Mouse (Mus musculus) forebrain, embryonic 11.5 days (tissue): ENCODE measurements around the gene Naaa. TPM values are rescaled to one million over a fixed set of nuclear protein-coding genes. Genes with fewer than 3 reads are reported as not detected.
A peak's percentile ranks its signal among the peaks of the same experiment; 100 is the strongest.

Experiments used
- ATAC-seq: fragments of 200-750 bp; cut with Nextera tagmentation; replicated peaks from 2 replicates; pipeline ENCODE4 v1.8.0; 2017; ENCODE audit warnings: moderate TSS enrichment; ENCODE audit not compliant: low FRiP score
- DNase-seq: peaks from one replicate; pipeline ENCODE4 v3.0.0-alpha.2; 2017; ENCODE audit warnings: low spot score
- H3K27ac ChIP-seq: fragments of 300-500 bp; sonication (generic); 2 replicates; pipeline ENCODE4 v1.5.1; 2014; ENCODE audit warnings: low read depth, low read length
- H3K27me3 ChIP-seq: fragments of 300-500 bp; sonication (generic); 2 replicates; pipeline ENCODE4 v1.6.1; 2014; ENCODE audit warnings: mild to moderate bottlenecking, low read length, mixed read lengths; ENCODE audit not compliant: control insufficient read depth, insufficient read depth
- H3K36me3 ChIP-seq: fragments of 300-500 bp; sonication (generic); 2 replicates; pipeline ENCODE4 v1.6.1; 2014; ENCODE audit warnings: mild to moderate bottlenecking, low read length, moderate library complexity, mixed read lengths; ENCODE audit not compliant: control insufficient read depth, insufficient read depth
- H3K4me1 ChIP-seq: fragments of 300-500 bp; sonication (generic); replicated peaks from 2 replicates; pipeline ENCODE4 v1.6.1; 2014; ENCODE audit warnings: low read length, mixed read lengths; ENCODE audit not compliant: control insufficient read depth, insufficient read depth
- H3K4me2 ChIP-seq: fragments of 300-500 bp; sonication (generic); 2 replicates; pipeline ENCODE4 v1.6.1; 2014; ENCODE audit warnings: low read depth, mild to moderate bottlenecking, low read length, moderate library complexity, mixed read lengths; ENCODE audit not compliant: severe bottlenecking
- H3K4me3 ChIP-seq: fragments of 300-500 bp; sonication (generic); 2 replicates; pipeline ENCODE4 v1.5.1; 2014; ENCODE audit warnings: low read depth, low read length
- H3K9ac ChIP-seq: fragments of 300-500 bp; sonication (generic); 2 replicates; pipeline ENCODE4 v1.6.1; 2014; ENCODE audit warnings: low read length
- H3K9me3 ChIP-seq: fragments of 300-500 bp; sonication (generic); 2 replicates; pipeline ENCODE4 v1.6.1; 2016; ENCODE audit warnings: low read length, mixed read lengths; ENCODE audit not compliant: control insufficient read depth
- WGBS: fragments of 180-500 bp; shearing (Covaris S2); extraction: QIAGEN DNeasy Blood & Tissue Kit; methylation state at CpG from one replicate; pipeline ENCODE4 v1.1.7; 2014; 5-methylcytosine and 5-hydroxymethylcytosine counted together
- polyA plus RNA-seq: library from polyadenylated mRNA; unstranded; fragments of >200 nt; fragmentation: Nextera tagmentation; extraction: Ambion mirVana; gene quantifications from 2 replicates; pipeline ENCODE4 v1.2.1, GENCODE M21; 2014

Naaa gene
- polyA plus RNA-seq, result 3.6 and 4.0 TPM in 2 replicates

DNA sequence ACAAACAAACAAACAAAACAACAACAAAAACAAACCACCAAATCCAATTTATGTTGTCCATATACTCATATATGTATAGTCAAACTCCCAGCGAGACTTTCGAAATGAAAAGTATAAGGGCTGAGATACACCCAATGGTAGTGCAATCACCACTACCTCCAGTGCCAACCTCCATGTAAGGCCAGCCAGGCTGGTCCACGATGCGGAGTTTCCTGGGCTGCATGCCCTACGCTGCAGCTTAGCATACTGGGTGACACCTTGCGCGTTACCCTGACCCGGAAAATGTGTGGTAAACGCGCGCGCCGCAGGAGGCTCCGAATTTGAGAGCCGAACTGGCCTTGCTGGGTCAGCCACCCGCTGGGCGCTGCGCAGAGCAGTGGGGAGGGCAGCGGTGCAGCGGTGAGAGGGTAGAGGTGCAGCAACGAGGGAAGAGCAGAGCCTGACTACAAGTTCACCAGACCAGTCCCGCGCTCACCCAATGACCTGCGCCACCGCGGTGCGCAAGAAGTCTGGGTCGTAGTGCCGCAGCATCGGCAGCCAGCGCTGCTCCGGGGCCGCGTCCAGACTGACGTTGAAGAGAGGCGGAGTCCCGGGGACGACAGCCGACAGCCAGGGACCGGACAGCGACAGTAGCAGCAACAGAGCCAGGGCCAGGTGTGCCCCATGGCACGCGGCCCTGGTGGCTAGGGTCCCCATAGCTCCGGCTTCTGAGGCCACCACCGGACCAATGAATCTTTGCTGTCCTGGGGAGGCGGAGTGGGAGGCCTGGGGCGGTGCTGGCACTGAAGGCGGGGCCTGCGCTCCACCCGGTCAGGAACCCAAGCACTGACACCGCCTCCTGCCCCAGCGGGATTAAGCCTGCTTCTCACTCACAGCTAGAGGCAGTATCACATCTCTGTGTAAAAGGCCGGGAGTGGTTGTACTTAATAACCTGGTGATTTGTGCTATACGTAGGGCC lies at the start of gene Naaa:
Naaa (minus strand) TSS at position 734 of the 958 bp plus-strand sequence.
- H3K36me3 ChIP-seq, result no peaks in the 10 kb centered on the region
- peak; percentile 88 for ATAC-seq
- no peaks in the 10 kb centered on the region for H3K4me1 ChIP-seq
- peak; percentile 86 for DNase-seq
- 3% methylated on average over 54 of the region's 54 CpGs for WGBS
- H3K27ac ChIP-seq, result no peak within 1 kb of the TSS
- H3K27me3 ChIP-seq, result no peaks in the 10 kb centered on the region
- H3K9ac ChIP-seq, result peak within 1 kb of the TSS; percentile 55
- H3K4me3 ChIP-seq, result peak within 1 kb of the TSS; percentile 65
- no peaks in the 10 kb centered on the region for H3K9me3 ChIP-seq
- peak within 1 kb of the TSS; percentile 91 for H3K4me2 ChIP-seq

DNA sequence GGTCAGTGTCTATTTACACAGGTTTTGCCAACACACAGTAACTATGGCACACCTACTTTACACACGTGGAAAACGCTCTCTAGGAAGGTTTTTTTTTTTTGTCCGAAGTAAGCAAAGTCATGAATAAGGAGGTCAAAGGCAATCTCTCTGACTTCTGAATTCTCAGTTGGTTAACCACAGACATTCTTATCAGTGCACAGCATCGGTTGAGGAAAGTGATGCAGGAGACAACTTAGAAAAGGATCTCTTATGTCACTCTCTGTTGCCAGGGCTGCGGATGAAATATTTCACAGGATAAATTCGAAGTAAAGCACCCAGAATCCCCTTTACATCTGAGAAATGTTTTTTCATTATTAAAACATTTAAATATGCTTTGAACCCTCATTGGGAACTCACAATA lies 49.4 kb upstream of the Naaa start:
- Histone ChIP-seq H3K4me3 (no peak overlapping the region), H3K9me3 (no peaks in the 10 kb centered on the region), H3K27me3 (no peaks in the 10 kb centered on the region), H3K4me2 (no peak overlapping the region), H3K4me1 (no peaks in the 10 kb centered on the region), H3K9ac (no peak overlapping the region), H3K36me3 (no peaks in the 10 kb centered on the region), H3K27ac (no peak overlapping the region)
- no peak for ATAC-seq
- no peak for DNase-seq
- 86% methylated on average over 6 of the region's 6 CpGs for WGBS

DNA sequence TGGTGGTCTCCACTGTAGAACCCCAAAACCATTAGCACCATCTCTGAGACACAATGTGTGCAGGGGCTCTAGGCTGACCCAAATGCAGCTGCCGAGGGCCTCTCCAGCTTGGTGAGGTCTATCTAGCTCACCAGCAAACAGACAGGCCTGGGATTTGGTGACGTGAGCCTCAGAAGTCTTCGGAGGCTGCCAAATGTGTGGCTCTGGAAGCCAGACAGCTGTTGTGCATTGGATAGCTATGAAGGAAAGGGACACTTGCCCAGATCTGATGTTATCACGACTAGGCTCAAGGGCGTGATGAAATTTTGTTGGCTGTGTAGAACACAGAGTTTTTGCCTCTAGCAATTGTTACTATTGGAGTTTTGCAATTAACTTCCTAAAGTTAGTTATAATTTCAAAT lies 45.3 kb upstream of the Naaa start:
- no peaks in the 10 kb centered on the region for H3K4me1 ChIP-seq
- no peak overlapping the region for H3K4me2 ChIP-seq
- H3K27me3 ChIP-seq, result no peaks in the 10 kb centered on the region
- H3K9me3 ChIP-seq, result no peaks in the 10 kb centered on the region
- no peak overlapping the region for H3K27ac ChIP-seq
- no peak for DNase-seq
- H3K36me3 ChIP-seq, result no peaks in the 10 kb centered on the region
- no peak for ATAC-seq
- no peak overlapping the region for H3K9ac ChIP-seq
- no peak overlapping the region for H3K4me3 ChIP-seq
- WGBS, result 94% methylated on average over 5 of the region's 5 CpGs

DNA sequence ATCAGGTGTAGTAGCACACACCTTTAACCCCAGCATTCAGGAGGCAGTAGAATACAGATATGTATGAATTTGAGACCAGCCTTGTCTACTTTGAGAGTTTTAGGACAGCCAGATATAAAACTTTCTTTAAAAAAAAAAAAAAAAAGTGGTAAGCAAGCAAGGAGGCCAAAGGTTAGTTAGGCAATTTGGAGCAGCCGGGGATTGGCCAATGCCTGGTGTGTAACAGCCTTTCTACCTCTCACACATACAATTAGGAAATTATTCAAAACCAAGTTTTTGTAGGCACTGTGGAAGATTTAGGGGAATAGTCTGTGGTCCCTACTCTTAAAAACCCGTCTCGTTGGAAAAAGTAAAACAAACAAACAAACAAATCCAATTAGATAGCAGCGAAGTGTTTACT lies 44.6 kb upstream of the Naaa start:
- H3K4me1 ChIP-seq, result no peaks in the 10 kb centered on the region
- no peaks in the 10 kb centered on the region for H3K27me3 ChIP-seq
- H3K9me3 ChIP-seq, result no peaks in the 10 kb centered on the region
- ATAC-seq (no peak), DNase-seq (no peak)
- no peak overlapping the region for H3K4me3 ChIP-seq
- no peaks in the 10 kb centered on the region for H3K36me3 ChIP-seq
- H3K27ac ChIP-seq, result no peak overlapping the region
- H3K9ac ChIP-seq, result no peak overlapping the region
- WGBS, result 87% methylated on average over 4 of the region's 4 CpGs
- H3K4me2 ChIP-seq, result no peak overlapping the region

DNA sequence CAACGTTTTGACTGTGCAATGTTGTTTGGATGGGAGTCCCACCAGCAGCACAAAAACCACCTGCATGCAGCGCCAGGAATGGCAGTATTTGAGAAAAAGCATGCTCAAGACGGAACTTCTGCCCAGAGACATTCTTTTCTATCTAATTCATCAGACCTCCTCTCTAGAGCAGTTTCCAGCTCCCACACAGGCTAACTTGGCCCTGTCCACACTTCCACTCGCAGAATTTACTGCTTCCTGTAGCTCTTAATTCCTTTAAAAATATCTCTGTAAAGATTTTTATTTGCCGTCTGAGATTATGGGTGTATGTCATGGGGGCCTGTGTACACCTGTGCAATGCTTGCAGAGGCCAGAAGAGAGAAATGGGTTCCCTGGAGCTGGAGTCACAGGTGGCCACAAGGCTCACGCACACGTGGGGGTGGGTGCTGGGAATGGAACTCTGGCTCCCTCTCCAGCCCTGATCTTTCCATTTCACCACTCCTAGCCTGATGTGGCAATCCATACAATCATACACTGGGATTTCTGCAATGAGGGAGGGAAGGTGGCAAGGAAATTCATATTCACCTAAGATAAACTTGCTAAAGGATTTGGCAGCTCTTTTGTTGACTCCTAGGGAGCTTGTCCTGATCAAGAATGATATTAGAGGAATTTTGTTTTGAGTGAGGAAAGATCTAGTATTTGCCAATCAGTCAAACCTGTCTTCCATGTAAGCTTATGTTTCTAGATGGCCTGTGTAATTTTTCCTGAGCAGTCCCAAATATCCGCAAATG lies 43.8 kb upstream of the Naaa start:
- no peak for ATAC-seq
- Histone ChIP-seq H3K4me3 (no peak overlapping the region), H3K9ac (no peak overlapping the region), H3K27me3 (no peaks in the 10 kb centered on the region), H3K36me3 (no peaks in the 10 kb centered on the region), H3K9me3 (no peaks in the 10 kb centered on the region), H3K27ac (no peak overlapping the region), H3K4me2 (no peak overlapping the region), H3K4me1 (no peaks in the 10 kb centered on the region)
- 79% methylated on average over 8 of the region's 8 CpGs for WGBS
- DNase-seq, result no peak

DNA sequence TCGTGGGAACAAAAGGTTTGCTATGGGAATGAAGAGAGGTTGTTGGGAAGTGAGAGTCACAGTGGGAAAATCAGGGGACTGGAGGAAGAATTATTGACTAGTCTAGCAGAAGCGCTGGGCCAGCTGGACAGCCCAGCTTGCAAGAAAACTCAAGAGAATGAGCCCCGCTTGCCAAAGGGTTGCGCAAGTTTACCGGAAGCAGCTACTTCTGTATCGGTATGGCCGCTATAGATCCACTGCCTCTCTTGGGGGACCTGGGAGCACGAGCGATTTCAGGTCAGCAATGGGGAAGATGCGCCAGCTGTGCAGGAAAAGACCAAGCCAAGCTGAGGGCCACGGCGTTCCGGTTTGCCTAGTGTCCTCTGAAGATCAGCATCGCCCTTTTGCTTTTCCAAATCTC lies 40.6 kb upstream of the Naaa start:
- DNase-seq (no peak), ATAC-seq (no peak)
- no peak overlapping the region for H3K4me2 ChIP-seq
- H3K27me3 ChIP-seq, result no peaks in the 10 kb centered on the region
- H3K4me1 ChIP-seq, result no peaks in the 10 kb centered on the region
- 92% methylated on average over 14 of the region's 14 CpGs for WGBS
- H3K9ac ChIP-seq, result no peak overlapping the region
- no peak overlapping the region for H3K27ac ChIP-seq
- H3K36me3 ChIP-seq, result no peaks in the 10 kb centered on the region
- no peak overlapping the region for H3K4me3 ChIP-seq
- no peaks in the 10 kb centered on the region for H3K9me3 ChIP-seq

DNA sequence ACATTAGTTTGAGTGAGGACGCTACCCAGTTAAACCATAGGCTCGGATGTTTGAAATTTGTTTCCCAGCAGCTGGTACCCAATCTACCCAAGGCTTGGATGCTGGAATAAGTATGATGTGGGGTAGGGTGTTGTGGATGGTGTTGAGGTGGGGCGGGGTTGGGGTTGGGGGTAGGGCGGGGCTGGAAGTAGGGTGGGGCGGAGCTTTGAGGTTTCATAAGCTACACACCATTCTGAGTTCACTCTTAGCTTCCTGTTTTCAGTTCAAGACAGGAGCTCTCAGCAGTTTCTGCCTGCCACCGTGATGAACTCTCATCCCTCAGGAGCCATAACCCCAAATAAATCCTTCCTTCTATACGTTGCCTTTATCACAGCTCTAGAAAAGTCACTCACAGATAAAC lies 40.1 kb upstream of the Naaa start:
- Histone ChIP-seq H3K36me3 (no peaks in the 10 kb centered on the region), H3K9ac (no peak overlapping the region), H3K9me3 (no peaks in the 10 kb centered on the region), H3K4me3 (no peak overlapping the region), H3K27me3 (no peaks in the 10 kb centered on the region), H3K27ac (no peak overlapping the region), H3K4me1 (no peaks in the 10 kb centered on the region), H3K4me2 (no peak overlapping the region)
- 87% methylated on average over 7 of the region's 7 CpGs for WGBS
- DNase-seq (no peak), ATAC-seq (no peak)

DNA sequence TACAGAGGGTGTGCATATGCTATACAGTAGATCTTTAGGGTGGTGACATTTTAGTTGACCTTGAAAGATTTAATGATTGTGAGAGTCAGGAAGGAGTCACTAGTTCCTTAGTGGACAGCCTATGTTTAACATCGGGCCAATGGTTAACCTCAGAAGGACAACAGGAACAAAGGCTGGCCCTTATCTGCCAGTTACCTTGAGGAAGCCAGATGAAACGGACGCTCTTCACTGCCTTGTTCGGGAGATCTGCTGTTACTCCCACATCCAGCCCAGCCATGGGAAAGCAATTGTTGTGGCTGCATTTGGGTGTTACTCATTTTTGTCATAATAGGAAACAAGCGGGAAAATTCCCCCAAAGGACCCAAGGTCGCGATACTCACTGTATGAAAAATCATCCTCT lies 35.8 kb upstream of the Naaa start:
- Histone ChIP-seq H3K36me3 (no peaks in the 10 kb centered on the region), H3K9me3 (no peaks in the 10 kb centered on the region), H3K4me1 (0 out of 2 replicates have a peak, but pooled peaks cover 1% of the 10 kb centered on the region), H3K4me2 (no peak overlapping the region), H3K27me3 (no peaks in the 10 kb centered on the region), H3K27ac (no peak overlapping the region), H3K9ac (no peak overlapping the region), H3K4me3 (no peak overlapping the region)
- 80% methylated on average over 7 of the region's 7 CpGs for WGBS
- ATAC-seq, result no peak
- no peak for DNase-seq
